Mouse (Mus musculus): ENCODE data around the gene Med24.

Med24 gene

GRCm38 (mm10) chr11:98723098-98723497 lies 6.1 kb downstream of the Med24 start:
- DNase-seq (ENCODE audit: low read depth, low spot score): no peak

- DNase-seq (ENCODE audit: low read depth, low spot score): peak; percentile 85
Observed at GRCm38 (mm10) chr11:98721458-98722226, 7.6 kb downstream of the Med24 start.

- no peak for DNase-seq (ENCODE audit: low read depth, low spot score)
Observed at GRCm38 (mm10) chr11:98720756-98721155, 8.5 kb downstream of the Med24 start.

GRCm38 (mm10) chr11:98717904-98718303 lies 11.3 kb downstream of the Med24 start:
- peak; percentile 87 for DNase-seq (ENCODE audit: low read depth, low spot score)

- DNase-seq (ENCODE audit: low read depth, low spot score): no peak
Observed at GRCm38 (mm10) chr11:98715946-98716345, 13.3 kb downstream of the Med24 start.

GRCm38 (mm10) chr11:98713703-98714102 lies 15.5 kb downstream of the Med24 start:
- DNase-seq (ENCODE audit: low read depth, low spot score): no peak

- DNase-seq (ENCODE audit: low read depth, low spot score): peak; percentile 79
Observed at GRCm38 (mm10) chr11:98712009-98712408, 17.2 kb downstream of the Med24 start.

- no peak for DNase-seq (ENCODE audit: low read depth, low spot score)
Observed at GRCm38 (mm10) chr11:98711046-98711434, 18.2 kb downstream of the Med24 start.

GRCm38 (mm10) chr11:98710416-98711045 lies 18.7 kb downstream of the Med24 start:
- DNase-seq (ENCODE audit: low read depth, low spot score): peak; percentile 87

- DNase-seq (ENCODE audit: low read depth, low spot score): peak; percentile 80
Observed at GRCm38 (mm10) chr11:98709001-98709741, 20.1 kb downstream of the Med24 start.

- DNase-seq (ENCODE audit: low read depth, low spot score): no peak
Observed at GRCm38 (mm10) chr11:98708282-98708956, 20.8 kb downstream of the Med24 start.

- no peak for DNase-seq (ENCODE audit: low read depth, low spot score)
Observed at GRCm38 (mm10) chr11:98707401-98708281, 21.6 kb downstream of the Med24 start.

GRCm38 (mm10) chr11:98705021-98705420 lies 24.2 kb downstream of the Med24 start:
- DNase-seq (ENCODE audit: low read depth, low spot score): no peak

- DNase-seq (ENCODE audit: low read depth, low spot score): no peak
Observed at GRCm38 (mm10) chr11:98702323-98702722, 26.9 kb downstream of the Med24 start.

- no peak for DNase-seq (ENCODE audit: low read depth, low spot score)
Observed at GRCm38 (mm10) chr11:98701213-98701670, 28.0 kb downstream of the Med24 start, which contains the start of gene Csf3. Gene Csf3, plus strand, starts transcription at chr11:98701263.

- DNase-seq (ENCODE audit: low read depth, low spot score): peak; percentile 80
Observed at GRCm38 (mm10) chr11:98699911-98700310, 29.3 kb downstream of the Med24 start.

GRCm38 (mm10) chr11:98698849-98699640 lies 30.2 kb downstream of the Med24 start:
- DNase-seq (ENCODE audit: low read depth, low spot score): no peak

GRCm38 (mm10) chr11:98697225-98697624 lies 32.0 kb downstream of the Med24 start:
- DNase-seq (ENCODE audit: low read depth, low spot score): no peak

- no peak for DNase-seq (ENCODE audit: low read depth, low spot score)
Observed at GRCm38 (mm10) chr11:98696454-98697216, 32.6 kb downstream of the Med24 start.
